Mouse (Mus musculus) heart, adult 2 months (tissue): ENCODE results near the gene Atg5. TPM values are rescaled to one million over a fixed set of nuclear protein-coding genes. Genes with fewer than 3 reads are reported as not detected.
"Not testable (repeated sequence)": the region's sequence is repeated elsewhere in the genome, so short reads cannot be mapped to it uniquely, and the experiment has no call there.

Experiments
- DNase-seq, 2 experiments: peaks; one replicate each; pipeline ENCODE4 v3.0.0; 2021
- H3K27ac ChIP-seq: fragments of 200-600 bp; 2 replicates; pipeline ENCODE4 v1.8.1; 2022
- H3K27me3 ChIP-seq: fragments of 200-500 bp; 2 replicates; pipeline ENCODE4 v1.6.1; 2012; ENCODE audit warnings: mild to moderate bottlenecking, low read length, inconsistent platforms, mixed read lengths; ENCODE audit not compliant: control insufficient read depth, insufficient read depth
- H3K36me3 ChIP-seq: fragments of 200-500 bp; 2 replicates; pipeline ENCODE4 v1.6.1; 2012; ENCODE audit warnings: low read length, inconsistent platforms; ENCODE audit not compliant: control insufficient read depth, insufficient read depth
- H3K4me1 ChIP-seq: fragments of 200-500 bp; 2 replicates; pipeline ENCODE4 v1.6.1; 2011; ENCODE audit warnings: low read length; ENCODE audit not compliant: control insufficient read depth, insufficient read depth
- H3K4me3 ChIP-seq: fragments of 200-600 bp; 2 replicates; pipeline ENCODE4 v1.8.1; 2022
- H3K79me2 ChIP-seq: fragments of 200-500 bp; replicated peaks from 2 replicates; pipeline ENCODE4 v1.6.1; 2012; ENCODE audit warnings: mild to moderate bottlenecking, inconsistent platforms, low read length, moderate library complexity, mixed read lengths; ENCODE audit not compliant: control insufficient read depth, insufficient read depth
- H3K9ac ChIP-seq: fragments of 200-500 bp; 2 replicates; pipeline ENCODE4 v1.6.1; 2012; ENCODE audit warnings: low read depth, mild to moderate bottlenecking, control low read depth, inconsistent platforms, low read length, mixed read lengths
- CTCF ChIP-seq: fragments of 200-600 bp; IDR thresholded peaks from 2 replicates; pipeline ENCODE4 v1.8.1; 2022; ENCODE audit warnings: antibody characterized with exemption, mild to moderate bottlenecking, moderate library complexity
- EP300 ChIP-seq: fragments of 200-500 bp; IDR thresholded peaks from 2 replicates; pipeline ENCODE4 v1.6.1; 2011; ENCODE audit warnings: low read depth, low read length, control low read depth; ENCODE audit not compliant: insufficient read depth
- POLR2A ChIP-seq: fragments of 200-500 bp; IDR thresholded peaks from 2 replicates; pipeline ENCODE4 v1.6.1; 2011; ENCODE audit warnings: mild to moderate bottlenecking, low read depth, low read length, control low read depth; ENCODE audit not compliant: insufficient read depth
- whole genome bisulfite sequencing: fragments of 180-500 bp; shearing (Covaris S2); methylation state at CpG from one replicate; pipeline ENCODE4 v1.1.7; 2018; 5-methylcytosine and 5-hydroxymethylcytosine counted together
- intact Hi-C: fragments of 180-260 bp; cut with DNase I; formaldehyde crosslinking; loops from one replicate; pipeline ENCODE4 v1.15.1; 2025
- long read RNA-seq: library from polyadenylated mRNA; stranded (forward); transcript quantifications from one replicate; pipeline ENCODE4 v2.0.0, GENCODE M21; 2021
- polyA plus RNA-seq: library from polyadenylated mRNA; depleted of rRNA; stranded (reverse); fragments of >200 nt; gene quantifications from 2 replicates; pipeline ENCODE4 v1.2.3, GENCODE M21; 2012; rRNA removed
- total RNA-seq, 2 experiments: library from RNA; stranded (reverse); gene quantifications; 2 replicates each; pipeline ENCODE4 v1.2.3; 2021

Atg5 gene
- total RNA-seq, result 10 to 100 TPM; 15.2 to 15.4 TPM
- polyA plus RNA-seq, result 6.5 and 10.7 TPM in 2 replicates
- long read RNA-seq, transcript Atg5-201 (8 exons, 2,352 nt), result major isoform, 24 of 30 reads
- long read RNA-seq, partial matches to known transcripts, result 2 of 30 reads
- long read RNA-seq, other reads (novel, unspliced or antisense), result 4 of 30 reads

- Histone ChIP-seq H3K36me3 (no peaks in the 10 kb centered on the region; the same call in 1 of the 2 replicates), H3K27me3 (no peaks in the 10 kb centered on the region), H3K4me3 (peak within 1 kb of the TSS; percentile 76), H3K4me1 (peaks cover 4% of the 10 kb centered on the region), H3K79me2 (peaks cover 4% of the 10 kb centered on the region; the same call in 1 of the 2 replicates), H3K9ac (peak within 1 kb of the TSS; percentile 98), H3K27ac (peak within 1 kb of the TSS; percentile 76)
- TF ChIP-seq CTCF, result peak; percentile 60
- TF ChIP-seq POLR2A, result peak; percentile 92
- TF ChIP-seq EP300, result peak; percentile 73; the same call in 1 of the 2 replicates
- WGBS, result under 1% methylated on average over 63 of the region's 63 CpGs
- DNase-seq, result peak; percentile 99
- intact Hi-C loops, result no loop called here
Measured at GRCm38 (mm10) chr10:44268145-44268860, at the start of gene Atg5. Gene Atg5, plus strand, starts transcription at chr10:44268358.

- 11% methylated on average over 2 of the region's 2 CpGs for WGBS
- DNase-seq, intact Hi-C loops, H3K4me3 ChIP-seq, H3K27ac ChIP-seq, H3K4me1 ChIP-seq, H3K9ac ChIP-seq, H3K36me3 ChIP-seq, H3K79me2 ChIP-seq, H3K27me3 ChIP-seq: not testable (repeated sequence)
- peak; percentile 46 for TF ChIP-seq CTCF
Measured at GRCm38 (mm10) chr10:44219073-44219472, 49.1 kb upstream of the Atg5 start.

- Histone ChIP-seq H3K9ac (no peak overlapping the region), H3K4me1 (no peaks in the 10 kb centered on the region), H3K4me3 (no peak overlapping the region), H3K36me3 (no peaks in the 10 kb centered on the region), H3K27me3 (no peaks in the 10 kb centered on the region), H3K79me2 (no peaks in the 10 kb centered on the region), H3K27ac (no peak overlapping the region)
- WGBS, result 87% methylated on average over 9 of the region's 9 CpGs
- intact Hi-C loops, result no loop called here
- TF ChIP-seq CTCF (no peak), POLR2A (no peak), EP300 (no peak)
- DNase-seq, result no peak
Measured at GRCm38 (mm10) chr10:44224345-44224744, 43.8 kb upstream of the Atg5 start.

- not testable (repeated sequence) for DNase-seq, H3K27ac ChIP-seq, H3K4me3 ChIP-seq, H3K9ac ChIP-seq, H3K79me2 ChIP-seq, H3K4me1 ChIP-seq, H3K36me3 ChIP-seq, H3K27me3 ChIP-seq
- WGBS, result 0% methylated on average over 1 of the region's 1 CpGs
- intact Hi-C loops, result loop anchor here (10.0 kb wide), 1 partner anchor 279 kb away; no protein-coding TSS in a partner anchor
- peak; percentile 62 for TF ChIP-seq CTCF
Measured at GRCm38 (mm10) chr10:44233351-44233750, 34.8 kb upstream of the Atg5 start.

- WGBS, result 27% methylated on average over 7 of the region's 7 CpGs
- H3K4me1 ChIP-seq, H3K27ac ChIP-seq, H3K79me2 ChIP-seq, DNase-seq, H3K36me3 ChIP-seq, H3K4me3 ChIP-seq, H3K9ac ChIP-seq, H3K27me3 ChIP-seq: not testable (repeated sequence)
- intact Hi-C loops, result loop anchor here (10.0 kb wide), 1 partner anchor 280 kb away; no protein-coding TSS in a partner anchor
- TF ChIP-seq CTCF, result peak; percentile 74
Measured at GRCm38 (mm10) chr10:44235298-44235697, 32.9 kb upstream of the Atg5 start.

- DNase-seq, result no peak
- no peaks in the 10 kb centered on the region for H3K79me2 ChIP-seq
- H3K36me3 ChIP-seq, result no peaks in the 10 kb centered on the region
- H3K4me1 ChIP-seq, result no peaks in the 10 kb centered on the region
- peak; percentile 55 for TF ChIP-seq CTCF
- no peak for TF ChIP-seq EP300
- no peak for TF ChIP-seq POLR2A
- WGBS, result 42% methylated on average over 7 of the region's 7 CpGs
- H3K4me3 ChIP-seq, result no peak overlapping the region
- no peak overlapping the region for H3K27ac ChIP-seq
- no peaks in the 10 kb centered on the region for H3K27me3 ChIP-seq
- no peak overlapping the region for H3K9ac ChIP-seq
- intact Hi-C loops, result no loop called here
Measured at GRCm38 (mm10) chr10:44256624-44257023, 11.5 kb upstream of the Atg5 start.
